Mouse (Mus musculus) mature B cell (primary cell): ENCODE measurements around the gene Gm38392.

Experiments
- in situ Hi-C: fragments of 300-500 bp; cut with MboI; formaldehyde crosslinking; loops from 2 replicates; pipeline ENCODE4 v1.14.3; 2019

Gm38392 gene

DNA sequence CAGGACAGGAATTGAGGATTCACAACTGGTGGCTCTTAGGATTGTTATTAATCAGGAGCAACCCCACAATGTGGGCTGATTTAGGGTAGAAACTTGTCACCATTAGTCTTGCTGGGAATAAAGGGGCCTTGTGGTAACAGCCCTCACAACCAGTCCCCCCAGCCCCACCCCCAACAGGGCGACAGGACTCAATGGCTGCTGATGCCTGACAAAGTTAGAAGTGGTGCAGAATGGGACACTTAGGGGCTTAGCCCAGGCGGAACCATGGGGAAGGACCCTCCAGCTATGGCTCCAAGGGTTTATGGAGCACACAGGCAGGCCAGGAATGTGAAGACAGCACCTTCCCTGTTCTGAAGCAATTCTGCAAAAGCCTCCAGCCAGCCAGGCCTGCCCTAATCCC, 51.4 kb downstream of the Gm38392 start:
- in situ Hi-C loops: no loop called here

DNA sequence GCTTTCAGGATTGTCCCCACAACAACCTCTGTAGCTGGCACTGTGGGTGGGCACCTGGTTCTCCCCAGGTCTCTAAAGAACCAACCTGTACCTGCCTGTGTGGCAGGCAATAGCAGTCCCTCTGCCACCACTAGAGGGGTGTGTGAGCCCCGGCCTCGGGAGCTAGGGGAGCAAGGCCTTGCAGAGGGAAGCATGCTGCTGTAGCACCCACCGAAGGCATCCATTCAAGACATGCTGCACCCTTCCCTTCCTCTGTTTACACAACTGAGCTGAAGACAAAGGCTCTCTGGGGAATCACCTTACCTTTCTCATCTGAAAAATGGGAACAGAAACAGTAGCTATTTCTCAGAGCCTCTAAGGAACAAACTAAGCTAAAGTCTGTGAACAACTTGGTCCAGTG, 51.8 kb downstream of the Gm38392 start:
- in situ Hi-C loops: no loop called here

DNA sequence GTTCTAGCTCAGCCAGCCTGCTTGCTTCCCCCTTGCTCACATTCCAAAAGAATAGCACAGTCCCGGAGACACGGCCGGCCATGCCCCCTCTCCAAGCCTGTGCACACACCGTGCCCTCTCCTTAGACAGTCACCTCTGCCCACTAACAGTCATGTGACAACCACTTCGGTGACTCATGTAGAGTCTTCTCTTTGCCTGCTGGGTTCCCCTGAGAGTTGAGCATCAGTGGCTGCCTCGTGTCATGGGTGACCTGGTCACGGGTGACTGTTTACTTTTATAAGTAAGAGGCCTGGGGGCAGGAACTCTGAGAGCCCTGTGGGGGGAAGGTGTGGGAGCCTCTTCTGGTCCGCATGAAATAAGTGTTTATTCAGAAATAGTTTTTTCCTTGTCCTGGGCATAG, 53.0 kb downstream of the Gm38392 start:
- in situ Hi-C loops: no loop called here

DNA sequence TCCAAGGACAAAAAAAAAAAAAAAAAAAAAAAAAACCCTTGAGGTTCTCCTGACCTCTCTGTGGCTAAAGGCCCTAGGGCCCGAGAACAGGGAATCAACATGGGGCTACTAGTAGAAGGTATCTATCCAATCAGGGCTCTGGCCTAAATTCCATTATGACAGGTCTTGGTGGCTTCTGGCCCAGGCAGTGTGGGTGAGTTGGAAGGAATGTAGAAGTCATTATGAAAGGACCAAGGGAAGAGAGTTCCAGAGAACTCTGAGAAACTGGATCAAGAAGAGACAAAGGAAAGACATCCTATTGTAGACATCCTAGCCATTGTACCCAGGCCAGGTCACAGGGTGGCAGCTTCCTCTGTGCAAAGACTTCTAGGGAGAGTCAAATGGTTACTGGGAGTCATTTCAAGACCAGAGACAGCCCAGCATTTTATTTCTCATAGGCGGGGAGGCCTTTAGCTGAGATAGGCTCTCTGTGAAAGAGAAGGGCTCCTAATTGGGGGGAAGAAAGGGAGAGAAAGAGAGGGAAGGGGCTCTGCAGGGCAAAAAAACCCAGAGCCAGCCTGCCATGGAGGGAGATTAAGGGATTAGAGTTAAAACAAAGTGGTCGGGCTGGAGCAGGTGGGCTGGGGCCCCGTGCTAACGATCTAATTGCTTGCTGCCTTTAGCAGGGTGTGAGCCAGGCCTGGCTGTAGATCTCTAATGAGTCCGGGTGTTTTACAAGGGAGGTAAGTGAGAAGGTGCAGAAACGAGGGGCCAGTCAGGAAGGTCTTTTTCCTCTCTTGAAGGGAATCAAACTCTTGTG, 54.0 kb downstream of the Gm38392 start:
- in situ Hi-C loops: no loop called here

DNA sequence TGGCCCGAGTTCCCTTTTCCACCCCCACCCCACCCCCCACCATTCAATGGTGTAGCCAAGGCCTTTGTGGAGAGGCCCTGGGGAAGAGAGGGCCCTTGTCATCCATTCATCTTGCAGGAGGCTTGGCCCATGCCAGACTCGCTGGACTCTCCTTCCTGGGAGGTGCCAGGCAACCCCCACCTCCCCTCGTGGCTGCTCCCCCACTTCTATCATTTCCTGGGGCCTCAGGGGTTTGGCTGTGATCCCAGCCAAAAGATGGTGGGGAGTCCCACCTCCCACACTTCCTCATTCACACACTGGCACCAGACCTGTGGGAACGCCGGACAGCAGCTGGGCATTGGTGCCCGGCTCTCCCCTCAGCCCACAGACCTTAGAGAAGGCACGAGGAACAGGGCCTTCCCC, 54.7 kb downstream of the Gm38392 start:
- in situ Hi-C loops: no loop called here

DNA sequence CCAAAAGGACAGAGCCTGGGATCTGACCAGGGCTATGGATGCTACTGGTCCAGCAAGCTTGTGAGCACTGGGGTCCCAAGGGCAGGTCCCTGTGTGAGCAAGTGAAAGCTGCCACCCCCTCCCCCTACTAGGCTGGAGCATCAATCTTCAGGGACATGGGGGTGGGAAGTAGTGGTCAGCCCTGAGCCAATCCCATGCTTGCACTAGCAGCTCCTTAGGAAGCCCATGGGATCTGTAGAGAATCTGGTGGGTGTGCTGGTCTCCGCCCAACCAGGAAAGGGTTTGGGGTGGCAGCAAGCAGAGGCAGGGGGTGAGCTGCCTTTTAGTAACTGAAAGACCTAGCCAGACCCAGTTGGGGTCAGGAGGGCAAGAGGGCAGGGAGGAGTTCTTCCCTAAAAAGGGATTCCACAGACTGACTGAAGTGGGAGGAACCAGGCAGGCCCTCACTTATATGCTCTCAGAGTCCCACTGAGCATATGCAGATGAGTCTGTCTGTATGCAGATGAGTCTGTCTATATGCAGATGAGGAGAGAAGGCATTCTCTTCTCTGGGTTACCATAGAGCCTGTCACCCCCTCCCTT, 55.9 kb downstream of the Gm38392 start:
- in situ Hi-C loops: no loop called here

DNA sequence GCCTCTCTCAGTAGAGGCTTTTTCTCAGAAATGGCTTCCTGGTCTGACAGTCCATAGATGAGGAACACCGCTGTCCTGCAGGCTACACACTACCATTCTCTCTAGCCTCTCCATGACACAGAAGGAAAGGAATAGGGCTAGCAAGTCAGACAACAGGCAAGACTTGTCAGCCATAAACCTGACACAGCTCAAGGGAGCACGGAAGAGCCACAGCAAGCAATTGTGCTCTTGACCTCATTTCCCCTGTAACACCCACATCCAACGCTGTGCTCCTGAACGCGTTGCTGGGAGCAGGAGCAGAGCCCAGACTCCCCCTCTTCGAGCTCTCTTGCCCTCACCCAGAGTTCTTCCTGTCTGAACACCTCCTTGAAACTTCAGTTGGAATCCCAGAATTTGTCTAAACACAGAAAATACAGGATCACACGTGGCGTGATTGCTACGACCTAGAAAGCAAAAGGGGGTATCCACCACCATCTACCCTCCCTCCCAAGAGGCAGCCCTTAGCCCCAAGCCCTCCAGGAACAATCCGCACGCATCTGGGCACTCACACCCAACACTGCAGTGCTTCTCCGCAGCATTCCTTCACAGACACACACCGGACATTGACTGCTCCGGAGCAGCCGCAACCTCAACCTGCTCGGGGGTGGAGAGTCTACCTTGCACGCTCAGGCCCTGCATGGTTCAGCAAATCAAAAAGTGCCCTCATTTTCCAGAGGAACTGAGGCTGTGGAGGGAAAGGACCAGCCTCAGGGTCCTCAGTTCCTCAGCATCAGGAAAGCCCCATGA, 56.6 kb downstream of the Gm38392 start:
- in situ Hi-C loops: no loop called here

DNA sequence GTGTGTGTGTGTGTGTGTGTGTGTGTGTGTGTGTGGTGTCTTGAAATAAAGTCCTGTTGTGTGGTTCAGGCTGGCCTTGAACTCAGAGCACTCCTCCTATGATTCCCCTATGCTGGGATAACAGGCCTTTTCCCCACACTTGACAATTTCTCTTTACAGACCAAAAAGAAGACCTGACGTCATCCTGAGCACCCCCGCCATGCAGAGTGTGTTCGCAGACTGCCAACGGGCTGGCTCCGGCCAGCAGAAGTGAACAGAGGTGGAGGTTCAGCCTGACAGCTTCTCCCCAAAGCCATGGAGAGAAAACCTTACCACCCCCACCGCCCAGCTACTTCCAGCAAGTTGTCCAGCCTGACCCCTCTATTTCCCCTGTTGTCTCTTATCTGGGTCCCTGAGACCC, 57.5 kb downstream of the Gm38392 start:
- in situ Hi-C loops: no loop called here

DNA sequence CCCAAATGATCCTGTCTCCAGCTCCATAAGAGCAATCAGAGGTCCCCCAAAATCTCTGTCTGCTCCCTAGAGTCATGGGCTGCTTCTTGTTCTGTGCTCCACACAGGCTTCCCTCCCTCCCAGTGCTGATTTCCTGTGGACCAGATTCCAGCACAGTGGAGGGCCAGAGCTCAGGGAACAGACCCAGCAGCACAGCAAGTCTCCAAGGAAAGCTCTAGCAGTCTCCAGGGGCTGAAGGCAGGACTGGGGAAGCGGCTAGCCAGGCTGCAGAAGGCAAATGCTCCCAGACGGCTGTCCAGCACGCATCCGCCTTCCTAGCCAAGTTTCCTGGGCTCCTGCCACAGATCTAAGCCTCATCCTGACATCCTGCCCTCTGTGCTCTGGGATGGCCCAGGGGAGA, 58.1 kb downstream of the Gm38392 start:
- in situ Hi-C loops: no loop called here

DNA sequence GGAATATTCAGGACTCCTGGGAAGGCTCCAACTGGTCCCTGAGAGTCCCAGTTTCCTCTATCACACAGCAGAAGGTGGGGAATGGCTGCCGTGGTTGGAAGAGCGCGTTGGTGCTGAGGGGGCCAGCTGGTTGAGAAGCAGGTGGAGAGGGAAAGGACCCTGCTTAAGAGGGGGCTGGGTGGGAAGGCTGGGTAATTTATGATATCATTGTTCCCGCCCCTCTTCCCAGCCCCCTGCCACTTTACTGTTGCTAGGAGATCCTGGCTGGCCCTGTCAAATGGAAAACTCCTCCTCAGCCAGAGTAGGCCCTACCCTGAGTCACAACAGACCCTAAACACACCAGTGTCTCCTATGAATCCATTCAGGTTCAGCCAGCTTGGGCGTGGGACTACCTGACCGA, 59.0 kb downstream of the Gm38392 start:
- in situ Hi-C loops: no loop called here

DNA sequence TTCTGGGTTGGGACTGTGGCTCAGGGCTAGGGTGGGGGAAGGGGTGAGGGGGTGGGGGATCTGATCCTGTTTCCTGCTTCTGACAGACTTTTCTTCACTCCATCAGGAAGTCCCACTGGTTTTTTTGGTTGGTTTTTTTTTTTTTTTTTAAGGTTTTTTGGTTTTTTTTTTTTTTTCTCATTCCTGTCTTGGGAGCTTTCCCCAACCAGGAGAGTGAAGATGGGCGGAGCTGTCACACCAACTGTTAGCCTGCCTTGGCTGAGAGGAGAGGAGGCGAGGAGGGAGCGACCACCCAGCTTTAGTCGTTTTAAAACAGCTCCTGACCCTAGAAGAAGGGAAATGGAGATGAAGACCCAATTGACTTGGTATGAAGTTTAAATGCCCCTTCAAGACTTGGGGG, 59.8 kb downstream of the Gm38392 start:
- in situ Hi-C loops: no loop called here

DNA sequence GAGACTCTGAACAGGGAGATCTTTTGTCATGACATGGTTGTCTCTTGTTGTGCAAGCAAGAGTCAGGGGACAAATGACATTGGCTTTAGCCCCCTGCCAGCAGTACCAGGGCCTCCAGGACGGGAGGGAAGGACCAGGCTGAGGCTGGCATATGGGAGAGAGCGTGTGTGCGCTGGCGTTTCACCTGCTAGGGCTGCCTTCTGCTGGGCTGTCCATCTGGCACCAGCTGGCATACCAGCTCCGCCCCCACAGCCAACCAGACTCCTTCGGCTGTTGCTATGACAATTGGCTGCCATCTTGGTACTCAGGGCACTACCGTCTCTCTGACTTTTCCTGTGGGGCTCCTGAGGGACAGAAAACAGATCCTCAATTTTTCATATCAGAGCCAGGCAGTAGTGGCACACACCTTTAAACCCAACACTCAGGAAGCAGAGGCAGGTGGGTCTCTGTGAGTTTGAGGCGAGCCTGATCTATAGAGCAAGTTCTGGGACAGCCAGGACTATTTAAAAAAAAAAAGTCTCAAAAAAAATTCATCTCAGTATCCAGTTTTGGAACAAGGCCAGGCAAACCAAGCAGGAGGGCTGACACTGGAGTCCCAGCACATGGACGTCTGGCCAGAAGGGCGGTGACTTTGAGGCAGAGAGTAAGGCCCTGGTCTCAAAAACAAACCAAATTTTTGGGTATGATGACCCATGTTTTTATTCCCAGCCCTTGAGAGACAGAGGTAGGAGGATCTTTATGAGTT, 60.7 kb downstream of the Gm38392 start:
- in situ Hi-C loops: no loop called here

DNA sequence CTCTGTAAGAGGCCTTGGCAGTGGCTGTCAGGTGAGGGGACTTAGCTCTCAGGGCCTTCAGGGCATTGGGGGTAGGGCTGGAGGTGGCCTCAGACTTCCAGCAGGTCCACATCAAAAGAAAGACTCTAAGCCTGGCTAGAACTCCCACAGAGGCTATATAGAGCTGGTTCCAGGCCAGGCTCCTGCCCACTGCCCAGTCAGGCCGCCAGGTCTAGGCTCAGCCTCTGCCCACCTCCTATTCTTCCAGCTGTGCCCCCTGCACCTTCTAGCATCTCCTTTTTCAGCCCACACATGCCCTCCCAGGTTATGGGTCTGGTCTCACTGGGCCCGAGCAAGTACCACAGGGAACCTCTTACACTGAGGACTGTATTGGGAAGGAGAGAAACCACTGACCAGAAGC, 62.1 kb downstream of the Gm38392 start:
- in situ Hi-C loops: no loop called here

DNA sequence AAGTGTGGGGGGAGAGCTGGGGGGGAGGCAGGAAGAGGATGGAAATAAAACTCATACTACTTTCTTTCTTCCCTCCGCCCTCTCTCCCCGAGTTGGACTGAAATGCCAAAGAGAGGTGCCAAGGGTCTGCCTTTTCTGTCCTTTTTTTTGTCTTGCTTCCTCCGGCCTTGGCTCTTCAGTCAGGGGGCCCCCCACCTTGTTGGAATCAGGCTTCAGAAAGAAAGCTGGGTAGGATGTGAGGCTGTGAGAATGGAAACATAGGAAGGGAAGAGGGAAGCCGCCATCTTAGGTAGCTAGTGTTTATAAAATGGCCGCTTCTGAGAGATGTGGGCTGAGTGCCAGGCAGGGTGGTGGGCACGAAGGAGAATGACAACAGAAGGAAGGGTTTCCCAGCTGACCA, 64.6 kb downstream of the Gm38392 start:
- in situ Hi-C loops: no loop called here

DNA sequence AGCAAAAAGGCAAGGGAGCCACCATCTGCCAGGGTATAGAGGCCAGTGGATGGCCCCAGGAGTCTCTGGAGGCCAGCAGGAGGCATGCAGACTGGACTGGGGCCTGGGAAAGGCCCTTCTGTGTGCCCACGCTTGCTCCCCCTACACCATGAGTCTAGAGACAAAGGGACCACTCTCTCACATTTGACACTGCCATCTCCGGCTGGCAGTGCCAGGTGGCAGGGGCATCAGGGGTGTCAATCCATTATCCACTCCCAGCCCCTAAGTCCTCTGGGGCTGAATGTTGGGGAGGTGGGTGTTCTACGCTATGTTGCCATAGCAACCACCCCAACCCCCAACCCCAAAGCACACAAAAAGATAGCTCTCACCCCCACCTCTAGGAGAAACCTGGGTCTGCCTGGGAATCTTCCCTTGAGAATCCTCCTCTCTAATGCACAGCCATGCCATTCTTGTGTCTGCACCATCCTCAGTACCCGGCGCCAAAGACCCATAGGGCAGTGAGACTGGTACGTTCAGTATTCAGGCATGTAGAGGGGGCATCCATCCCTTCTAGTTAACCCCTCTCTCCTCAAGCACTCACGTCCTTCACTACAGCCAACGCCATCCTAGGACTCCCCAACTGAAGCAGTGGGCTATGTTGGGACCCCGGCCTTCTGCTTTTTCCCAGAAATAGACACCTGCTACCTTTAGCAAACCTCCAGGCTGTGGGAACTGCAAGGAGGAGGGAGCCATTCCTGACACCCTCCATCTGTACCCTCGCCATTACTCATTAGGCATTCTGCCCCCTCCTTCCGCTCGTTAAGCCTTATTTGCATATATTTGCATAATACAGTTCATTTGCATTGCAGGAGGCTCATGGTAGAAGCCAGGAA, 65.3 kb downstream of the Gm38392 start:
- in situ Hi-C loops: no loop called here

DNA sequence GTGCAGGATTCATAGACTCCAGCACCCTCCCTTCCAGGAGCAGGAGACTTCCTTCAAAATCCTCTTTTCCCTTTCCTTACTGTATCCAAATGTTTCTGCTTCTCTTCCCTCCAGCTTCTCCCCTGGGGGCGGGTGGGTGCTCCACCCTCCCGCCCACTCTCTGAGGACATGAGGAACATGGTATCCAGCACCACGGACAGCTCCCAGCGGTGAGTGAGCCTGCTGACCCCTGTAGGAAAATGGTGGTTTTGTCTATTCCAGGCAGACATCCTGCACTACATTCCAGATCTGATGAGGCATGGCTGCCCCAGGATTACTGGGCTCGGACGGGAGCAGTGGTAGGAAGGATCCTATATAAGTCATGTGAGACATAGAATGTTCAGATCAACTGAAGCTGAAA, 66.2 kb downstream of the Gm38392 start:
- in situ Hi-C loops: no loop called here

DNA sequence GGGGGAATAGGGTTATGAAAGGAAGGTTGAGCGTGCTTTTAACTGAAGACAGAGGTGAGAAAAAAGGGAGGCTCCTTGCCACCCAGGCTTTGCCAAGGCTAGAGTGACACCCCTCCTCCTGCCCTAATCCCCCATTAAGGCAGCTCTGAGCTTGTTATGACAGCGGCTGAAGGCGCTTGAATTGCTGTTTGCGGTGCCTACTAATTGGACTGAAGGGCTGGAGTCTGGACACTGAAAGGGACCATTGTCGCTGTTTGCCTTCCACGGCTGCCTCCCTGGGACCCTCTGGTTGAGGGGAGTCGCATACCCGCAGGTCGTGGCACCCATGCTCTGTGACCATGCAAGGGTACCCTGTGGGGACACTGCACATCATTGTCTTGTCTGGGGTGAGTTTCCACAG, 67.1 kb downstream of the Gm38392 start:
- in situ Hi-C loops: no loop called here

DNA sequence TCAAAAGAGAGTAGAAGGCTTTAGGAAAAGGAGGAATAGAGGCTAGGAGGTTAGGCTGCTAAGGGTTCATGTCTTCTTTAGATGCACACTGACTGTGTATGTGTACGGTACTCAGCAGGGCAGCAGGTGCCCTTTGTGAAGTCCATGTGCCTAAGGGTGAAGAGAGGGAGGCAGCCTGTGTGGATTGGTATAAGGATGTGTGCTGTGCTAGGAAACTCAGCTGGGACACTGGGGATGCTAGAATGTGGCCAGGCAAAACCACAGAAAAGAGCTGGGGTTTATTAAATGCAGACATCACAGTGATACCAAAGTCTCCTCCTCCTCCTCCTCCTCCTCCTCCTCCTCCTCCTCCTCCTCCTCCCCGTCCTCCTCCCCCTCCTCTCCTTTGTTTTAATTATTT, 69.3 kb downstream of the Gm38392 start:
- in situ Hi-C loops: no loop called here

DNA sequence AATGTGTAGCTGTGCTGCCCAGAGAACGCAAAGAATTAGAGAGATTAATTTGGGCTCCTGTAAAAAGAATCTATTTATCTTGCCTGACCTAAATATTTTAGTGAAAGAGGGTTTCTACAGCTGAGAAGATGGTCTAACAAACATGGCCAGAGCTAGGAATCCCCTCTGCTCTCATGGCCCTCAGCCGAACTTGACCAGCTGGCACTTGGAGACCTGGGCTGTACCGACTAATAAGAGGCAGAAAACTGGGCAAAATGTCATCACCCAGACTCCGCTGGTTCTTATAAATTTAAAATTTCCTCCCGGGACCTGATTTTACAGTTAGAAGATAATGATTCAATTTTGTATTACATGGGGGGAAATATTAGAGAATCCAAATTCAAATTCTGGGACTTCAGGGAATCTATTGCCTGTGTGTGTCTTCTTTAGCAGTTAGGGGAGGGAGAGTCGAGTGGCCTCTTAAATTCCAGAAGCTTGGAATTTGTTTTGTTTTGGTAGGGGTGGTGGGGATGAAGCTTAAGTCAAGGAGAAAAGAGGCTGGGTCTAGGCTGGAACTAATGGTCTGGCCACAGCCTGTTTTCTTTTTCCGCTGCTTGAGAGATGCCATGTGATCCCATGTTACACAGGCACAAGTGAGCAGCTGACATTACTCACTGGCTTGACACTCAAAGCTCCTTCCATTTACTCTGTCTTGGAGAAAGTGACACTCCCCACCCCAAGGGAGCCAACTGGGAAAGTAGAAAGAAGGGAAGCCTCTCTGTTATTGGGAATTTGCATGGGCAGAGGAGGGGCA, 70.3 kb downstream of the Gm38392 start:
- in situ Hi-C loops: no loop called here

DNA sequence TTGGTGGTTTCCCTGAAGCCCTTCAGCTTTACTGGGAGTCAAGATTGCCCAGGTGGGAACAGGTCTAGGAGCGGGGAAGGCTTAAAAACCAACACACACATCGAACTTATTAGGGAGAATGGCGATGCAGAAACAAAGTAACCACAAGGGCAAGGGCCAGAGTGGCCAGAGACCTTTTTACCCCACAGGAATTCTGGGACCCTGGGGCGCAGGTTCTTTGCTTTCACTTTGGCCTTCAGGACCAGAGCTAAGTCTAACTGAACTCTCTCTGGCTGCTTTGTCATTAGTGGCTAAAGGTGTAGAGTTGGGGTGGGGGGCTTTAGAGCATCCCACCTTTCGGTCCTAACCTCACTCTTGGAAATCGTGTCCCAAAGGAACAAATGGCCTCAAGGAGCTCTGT, 70.9 kb downstream of the Gm38392 start:
- in situ Hi-C loops: no loop called here
